In genomic region chr9:104280725-104281495, GRCm38 (mm10) we compare ENCODE assay signal across 21 mouse cellular contexts. TPM values are rescaled to one million over a fixed set of nuclear protein-coding genes. Genes with fewer than 3 reads are reported as not detected.
DNase-seq lines count a peak whose midpoint lies in the region; ATAC-seq and TF ChIP-seq lines count a peak whose summit lies in the region.
"Had no signal": no experiment of that assay in that cellular context is flagged by ENCODE, and none has a peak within 500 bp of the region (broad histone marks: within the 10 kb centered on the region; RNA-seq: fewer than 3 reads in every experiment).

No protein-coding gene starts in this region.

- 0 out of 2 replicates have a peak, but pooled peaks cover 2% of the 10 kb centered on the region for H3K27me3 ChIP-seq in liver, adult 2 months (ENCODE audit: control insufficient read depth, insufficient read depth, low read length)
- H3K27me3 ChIP-seq in liver, embryonic 11.5 days (replicated peaks; ENCODE audit: control insufficient read depth, insufficient read depth, low read length), result no peaks in the 10 kb centered on the region
- H3K27me3 ChIP-seq in intestine, embryonic 15.5 days (replicated peaks), result no peaks in the 10 kb centered on the region
- H3K27me3 ChIP-seq in small intestine, adult 2 months (ENCODE audit: control insufficient read depth, insufficient read depth, low read length), result no peaks in the 10 kb centered on the region
- H3K27me3 ChIP-seq: neural tube, embryonic 15.5 days had no signal

- WGBS in liver, adult 2 months, result 60% methylated on average over 8 of the region's 8 CpGs
- WGBS in liver, embryonic 11.5 days, result 66% methylated on average over 8 of the region's 8 CpGs
- 65% methylated on average over 8 of the region's 8 CpGs for WGBS in intestine, embryonic 15.5 days
- 24% methylated on average over 8 of the region's 8 CpGs for WGBS in small intestine, adult 2 months

- H3K4me3 ChIP-seq in liver, adult 2 months (ENCODE audit: insufficient read depth, low read depth, low read length), result no peak overlapping the region
- H3K4me3 ChIP-seq in liver, embryonic 11.5 days (ENCODE audit: low read depth, low read length), result no peak overlapping the region
- H3K4me3 ChIP-seq in bone marrow macrophage, adult 2 months (ENCODE audit: insufficient read depth, low read length), result no peak overlapping the region
- H3K4me3 ChIP-seq in intestine, embryonic 15.5 days (replicated peaks), result no peak overlapping the region
- H3K4me3 ChIP-seq in small intestine, adult 2 months (ENCODE audit: low read depth, low read length), result no peak overlapping the region
- H3K4me3 ChIP-seq: embryonic facial prominence, embryonic 10.5 days; heart, embryonic 10.5 days; hindbrain, embryonic 13.5 days; megakaryocyte, embryonic 14.5 days; neural tube, embryonic 15.5 days had no signal

- no peak for TF ChIP-seq POLR2A in liver, adult 2 months (IDR thresholded peaks at IDR 0.05; ENCODE audit: extremely low read depth, insufficient read depth, low read length)
- TF ChIP-seq POLR2A in bone marrow macrophage, adult 2 months (IDR thresholded peaks at IDR 0.05; ENCODE audit: borderline replicate concordance, low read depth, low read length), result no peak
- no peak for TF ChIP-seq POLR2A in small intestine, adult 2 months (IDR thresholded peaks at IDR 0.05; ENCODE audit: low read depth, low read length)

- H3K4me2 ChIP-seq in liver, embryonic 11.5 days, result no peak overlapping the region
- no peak overlapping the region for H3K4me2 ChIP-seq in intestine, embryonic 15.5 days (replicated peaks)
- H3K4me2 ChIP-seq: hindbrain, embryonic 13.5 days; neural tube, embryonic 15.5 days had no signal

- H3K79me2 ChIP-seq in liver, adult 2 months (ENCODE audit: control insufficient read depth, insufficient read depth, low read length), result no peaks in the 10 kb centered on the region

- H3K9ac ChIP-seq in liver, adult 2 months (ENCODE audit: low read depth, low read length), result no peak overlapping the region
- H3K9ac ChIP-seq in liver, embryonic 11.5 days (ENCODE audit: low read depth, low read length), result no peak overlapping the region
- no peak overlapping the region for H3K9ac ChIP-seq in intestine, embryonic 15.5 days
- H3K9ac ChIP-seq: hindbrain, embryonic 13.5 days; liver, embryonic 14.5 days; neural tube, embryonic 15.5 days had no signal

- DNase-seq in liver, adult 2 months (ENCODE audit: extremely low read depth, low read depth, low spot score), result peak; percentile 18
- DNase-seq in liver, embryonic 11.5 days (ENCODE audit: low spot score), result no peak
- DNase-seq in thymus, postnatal 14 days, result no peak
- DNase-seq: adrenal gland, postnatal 25 days; cerebellum, adult 2 months; cerebellum, postnatal 36 days; gastrocnemius, postnatal 10 days; midbrain, embryonic 14.5 days; right cerebral cortex, postnatal 25 days; thymus, postnatal 25 days had no signal

- H3K9me3 ChIP-seq in liver, embryonic 11.5 days (ENCODE audit: control insufficient read depth, low read length), result no peaks in the 10 kb centered on the region
- H3K9me3 ChIP-seq in intestine, embryonic 15.5 days, result no peaks in the 10 kb centered on the region
- H3K9me3 ChIP-seq: embryonic facial prominence, embryonic 10.5 days; heart, embryonic 10.5 days; hindbrain, embryonic 13.5 days; megakaryocyte, embryonic 14.5 days; neural tube, embryonic 15.5 days had no signal

- no peak overlapping the region for H3K27ac ChIP-seq in liver, adult 2 months (replicated peaks; ENCODE audit: insufficient read depth, low read depth, low read length)
- H3K27ac ChIP-seq in liver, embryonic 11.5 days (ENCODE audit: low read depth, low read length), result no peak overlapping the region
- peak overlapping the region; percentile 53 for H3K27ac ChIP-seq in bone marrow macrophage, adult 2 months (ENCODE audit: insufficient read depth, low read depth, low read length)
- no peak overlapping the region for H3K27ac ChIP-seq in intestine, embryonic 15.5 days
- H3K27ac ChIP-seq in small intestine, adult 2 months (ENCODE audit: insufficient read depth, low read depth, low read length), result peak overlapping the region; percentile 27; the same call in 1 of the 2 replicates
- H3K27ac ChIP-seq: embryonic facial prominence, embryonic 10.5 days; heart, embryonic 10.5 days; hindbrain, embryonic 13.5 days; liver, embryonic 14.5 days; neural tube, embryonic 15.5 days had no signal

- ATAC-seq in liver, embryonic 11.5 days (replicated peaks; ENCODE audit: low FRiP score), result no peak
- peak; percentile 51 for ATAC-seq in intestine, embryonic 15.5 days
- ATAC-seq in inflammation-experienced regulatory T-cells, adult 6 months, result no peak

- no peaks in the 10 kb centered on the region for H3K36me3 ChIP-seq in liver, adult 2 months (ENCODE audit: control insufficient read depth, insufficient read depth, low read length)
- H3K36me3 ChIP-seq in liver, embryonic 11.5 days (ENCODE audit: control insufficient read depth, insufficient read depth, low read length), result no peaks in the 10 kb centered on the region
- no peaks in the 10 kb centered on the region for H3K36me3 ChIP-seq in intestine, embryonic 15.5 days
- H3K36me3 ChIP-seq in small intestine, adult 2 months (ENCODE audit: control insufficient read depth, insufficient read depth, low read length), result no peaks in the 10 kb centered on the region
- H3K36me3 ChIP-seq: embryonic facial prominence, embryonic 10.5 days; heart, embryonic 10.5 days; hindbrain, embryonic 13.5 days; neural tube, embryonic 15.5 days had no signal

- no peaks in the 10 kb centered on the region for H3K4me1 ChIP-seq in liver, adult 2 months (ENCODE audit: control insufficient read depth, insufficient read depth, low read length)
- no peaks in the 10 kb centered on the region for H3K4me1 ChIP-seq in liver, embryonic 11.5 days (replicated peaks; ENCODE audit: control insufficient read depth, insufficient read depth, low read length)
- H3K4me1 ChIP-seq in bone marrow macrophage, adult 2 months (ENCODE audit: control insufficient read depth, insufficient read depth, low read length), result peaks cover 27% of the 10 kb centered on the region
- no peaks in the 10 kb centered on the region for H3K4me1 ChIP-seq in intestine, embryonic 15.5 days (replicated peaks)
- H3K4me1 ChIP-seq in small intestine, adult 2 months (ENCODE audit: control insufficient read depth, insufficient read depth, insufficient read length, low read length), result peaks cover 10% of the 10 kb centered on the region; the same call in 1 of the 2 replicates
- H3K4me1 ChIP-seq: heart, embryonic 10.5 days; hindbrain, embryonic 13.5 days had no signal

- TF ChIP-seq CTCF in liver, adult 2 months (IDR thresholded peaks at IDR 0.05; ENCODE audit: low read depth, low read length), result no peak
- TF ChIP-seq CTCF in bone marrow macrophage, adult 2 months (IDR thresholded peaks at IDR 0.05; ENCODE audit: low read depth, low read length), result no peak
- TF ChIP-seq CTCF in small intestine, adult 2 months (IDR thresholded peaks at IDR 0.05; ENCODE audit: extremely low read depth, insufficient read length, insufficient replicate concordance, low read depth, low read length), result no peak

RNA-seq across cellular contexts. Expression of gene Dnajc13, which starts 18.2 kb away (rescaled TPM):
- total RNA-seq in liver, adult 2 months (2014; rRNA removed), result 25.8 and 27.3 TPM in 2 replicates
- 15.1 and 18.6 TPM in 2 replicates for polyA plus RNA-seq in liver, adult 2 months (2012; rRNA removed)
- 20.6 and 22.6 TPM in 2 replicates for polyA plus RNA-seq in liver, embryonic 11.5 days (2014; fragmentation: Nextera tagmentation; extraction: Ambion mirVana)
- 65.0 and 86.1 TPM in 2 replicates for polyA plus RNA-seq in bone marrow macrophage, adult 2 months (2012; ENCODE audit: insufficient read depth, insufficient read length, missing spikeins)
- polyA plus RNA-seq in intestine, embryonic 15.5 days (2015; fragmentation: Nextera tagmentation; extraction: Ambion mirVana), result 19.1 and 21.8 TPM in 2 replicates
- 24.8 and 58.5 TPM in 2 replicates for polyA plus RNA-seq in small intestine, adult 2 months (2012; rRNA removed)
- 10 to 100 TPM; 22.7 to 30.5 (median 30.3) TPM for polyA plus RNA-seq in inflammation-experienced regulatory T-cells, adult 6 months (2017; shearing (Covaris generic))

RNA-seq across cellular contexts. Expression of gene Acpp, which starts 56.6 kb away (rescaled TPM):
- total RNA-seq in liver, adult 2 months (2014; rRNA removed), result 1.7 and 3.0 TPM in 2 replicates
- polyA plus RNA-seq in liver, adult 2 months (2012; rRNA removed), result 3.4 and 4.5 TPM in 2 replicates
- 0.25 and 0.53 TPM in 2 replicates for polyA plus RNA-seq in liver, embryonic 11.5 days (2014; fragmentation: Nextera tagmentation; extraction: Ambion mirVana)
- 7.7 and 10.5 TPM in 2 replicates for polyA plus RNA-seq in bone marrow macrophage, adult 2 months (2012; ENCODE audit: insufficient read depth, insufficient read length, missing spikeins)
- polyA plus RNA-seq in intestine, embryonic 15.5 days (2015; fragmentation: Nextera tagmentation; extraction: Ambion mirVana), result 1.5 TPM in 2 replicates
- 3.5 and 10.5 TPM in 2 replicates for polyA plus RNA-seq in small intestine, adult 2 months (2012; rRNA removed)
- polyA plus RNA-seq in inflammation-experienced regulatory T-cells, adult 6 months (2017; shearing (Covaris generic)), result 1 to 10 TPM; 2.3 to 6.1 (median 2.3) TPM
- polyA plus RNA-seq: heart, postnatal 0 days had no signal

Comparison
In these comparisons a context has a peak if more than half of its experiments do, and no peak if none do; other contexts are left out.
1. H3K27ac ChIP-seq: peak in bone marrow macrophage, adult 2 months (single experiment) and small intestine, adult 2 months (single experiment); none in liver, adult 2 months (single experiment), liver, embryonic 11.5 days (single experiment) and intestine, embryonic 15.5 days (single experiment).